Mouse (Mus musculus): ENCODE measurements at regions not wholly inside any gene's neighbourhood (a gene's known extent, or its start where the extent isn't known, plus 50 kb on each side); places are given as distances from the start of the nearest gene placed in this dataset.

- Histone ChIP-seq H3K36me3 (ENCODE audit: control insufficient read depth, insufficient read depth, low read length) (no peaks in the 10 kb centered on the region), H3K79me2 (ENCODE audit: control insufficient read depth, insufficient read depth, low read length) (no peaks in the 10 kb centered on the region), H3K4me1 (ENCODE audit: control insufficient read depth, insufficient read depth, low read length) (no peaks in the 10 kb centered on the region), H3K27ac (replicated peaks; ENCODE audit: insufficient read depth, low read depth, low read length) (no peak overlapping the region), H3K9ac (ENCODE audit: low read depth, low read length) (no peak overlapping the region), H3K27me3 (ENCODE audit: control insufficient read depth, insufficient read depth, low read length) (no peaks in the 10 kb centered on the region), H3K4me3 (ENCODE audit: insufficient read depth, low read depth, low read length) (no peak overlapping the region)
- no peak for DNase-seq (ENCODE audit: extremely low read depth, low read depth, low spot score)
- 92% methylated on average over 2 of the region's 2 CpGs for WGBS
- TF ChIP-seq POLR2A (IDR thresholded peaks at IDR 0.05; ENCODE audit: extremely low read depth, insufficient read depth, low read length) (no peak), CTCF (IDR thresholded peaks at IDR 0.05; ENCODE audit: low read depth, low read length) (no peak)
These were observed 211.0 kb upstream of the Phyhipl start for GRCm38 (mm10) chr10:70866737-70867136.

DNA sequence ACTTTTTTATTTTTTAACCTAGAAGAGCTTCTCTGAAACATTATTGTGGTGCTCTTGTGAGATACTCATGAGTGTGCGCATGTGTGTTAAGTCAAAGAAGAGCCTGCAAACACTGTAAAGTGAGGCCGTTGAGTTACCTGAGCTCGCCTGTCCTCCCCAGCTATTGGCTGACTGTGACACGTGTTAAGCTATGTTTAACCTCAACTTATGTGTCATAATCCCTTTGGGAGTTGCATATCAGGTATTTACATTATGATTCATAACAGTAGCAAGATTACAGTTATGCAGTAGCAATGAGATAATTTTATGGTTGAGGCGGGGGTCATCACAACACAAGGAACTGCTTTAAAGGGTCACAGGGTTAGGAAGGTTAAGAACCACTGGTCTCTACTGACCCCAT, 208.9 kb upstream of the Phyhipl start:
- DNase-seq (ENCODE audit: extremely low read depth, low read depth, low spot score), result no peak
- Histone ChIP-seq H3K36me3 (ENCODE audit: control insufficient read depth, insufficient read depth, low read length) (no peaks in the 10 kb centered on the region), H3K27me3 (ENCODE audit: control insufficient read depth, insufficient read depth, low read length) (no peaks in the 10 kb centered on the region), H3K4me1 (ENCODE audit: control insufficient read depth, insufficient read depth, low read length) (no peaks in the 10 kb centered on the region), H3K27ac (replicated peaks; ENCODE audit: insufficient read depth, low read depth, low read length) (no peak overlapping the region), H3K4me3 (ENCODE audit: insufficient read depth, low read depth, low read length) (no peak overlapping the region), H3K9ac (ENCODE audit: low read depth, low read length) (no peak overlapping the region), H3K79me2 (ENCODE audit: control insufficient read depth, insufficient read depth, low read length) (no peaks in the 10 kb centered on the region)
- WGBS, result 89% methylated on average over 5 of the region's 5 CpGs
- TF ChIP-seq CTCF (IDR thresholded peaks at IDR 0.05; ENCODE audit: low read depth, low read length), result no peak
- TF ChIP-seq POLR2A (IDR thresholded peaks at IDR 0.05; ENCODE audit: extremely low read depth, insufficient read depth, low read length), result no peak

- no peak overlapping the region for H3K9ac ChIP-seq (ENCODE audit: low read depth, low read length)
- 67% methylated on average over 3 of the region's 4 CpGs for WGBS
- no peak overlapping the region for H3K4me3 ChIP-seq (ENCODE audit: insufficient read depth, low read depth, low read length)
- H3K27me3 ChIP-seq (ENCODE audit: control insufficient read depth, insufficient read depth, low read length), result no peaks in the 10 kb centered on the region
- no peaks in the 10 kb centered on the region for H3K36me3 ChIP-seq (ENCODE audit: control insufficient read depth, insufficient read depth, low read length)
- H3K27ac ChIP-seq (replicated peaks; ENCODE audit: insufficient read depth, low read depth, low read length), result no peak overlapping the region
- DNase-seq (ENCODE audit: extremely low read depth, low read depth, low spot score), result no peak
- no peaks in the 10 kb centered on the region for H3K79me2 ChIP-seq (ENCODE audit: control insufficient read depth, insufficient read depth, low read length)
- no peak for TF ChIP-seq POLR2A (IDR thresholded peaks at IDR 0.05; ENCODE audit: extremely low read depth, insufficient read depth, low read length)
- no peak for TF ChIP-seq CTCF (IDR thresholded peaks at IDR 0.05; ENCODE audit: low read depth, low read length)
- no peaks in the 10 kb centered on the region for H3K4me1 ChIP-seq (ENCODE audit: control insufficient read depth, insufficient read depth, low read length)
These were observed 206.2 kb upstream of the Phyhipl start for GRCm38 (mm10) chr10:70862022-70862335.

DNA sequence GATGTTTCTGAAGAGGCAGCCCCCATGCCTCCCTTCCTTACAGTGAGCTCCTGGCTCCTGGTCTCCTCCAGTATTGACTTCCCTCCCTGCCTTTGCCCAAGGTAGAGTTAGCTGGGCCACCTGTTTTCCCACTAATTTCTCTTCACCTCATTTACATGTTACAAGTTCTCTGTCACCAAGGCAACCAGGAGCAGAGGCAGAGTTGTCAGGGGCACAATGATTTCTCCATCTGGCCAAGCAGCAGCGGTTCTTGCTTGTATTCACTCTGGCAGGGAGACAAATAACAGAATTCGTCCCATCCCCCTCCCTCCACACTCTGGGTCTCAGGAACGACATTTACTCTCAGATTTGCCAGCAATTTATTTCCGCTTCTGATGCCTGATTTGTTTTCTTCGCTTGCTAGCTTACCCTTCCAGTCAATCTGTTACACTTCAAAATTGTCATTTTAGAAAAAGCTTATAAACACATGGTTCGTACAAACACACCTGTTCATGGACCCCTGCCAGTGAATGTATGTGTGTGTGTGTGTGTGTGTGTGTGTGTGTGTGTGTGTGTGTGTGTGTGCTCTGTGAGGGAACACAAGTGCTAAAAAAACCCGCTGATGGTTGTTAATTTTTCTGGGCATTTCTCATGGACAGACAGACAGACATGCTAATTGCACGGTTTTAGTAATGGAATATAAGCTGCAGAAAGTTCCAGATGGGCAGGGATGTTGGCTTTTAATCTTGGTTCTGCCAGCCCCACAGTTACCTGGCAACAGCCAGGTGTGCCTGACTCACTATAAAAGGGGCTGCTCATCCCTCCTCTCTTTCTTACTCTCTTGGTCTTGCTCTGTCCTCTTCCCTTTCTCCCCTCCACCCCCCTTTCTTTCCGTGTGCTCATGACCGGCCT, 205.6 kb upstream of the Phyhipl start:
- WGBS, result 54% methylated on average over 10 of the region's 10 CpGs
- TF ChIP-seq CTCF (IDR thresholded peaks at IDR 0.05; ENCODE audit: low read depth, low read length) (no peak), POLR2A (IDR thresholded peaks at IDR 0.05; ENCODE audit: extremely low read depth, insufficient read depth, low read length) (no peak)
- H3K27me3 ChIP-seq (ENCODE audit: control insufficient read depth, insufficient read depth, low read length), result no peaks in the 10 kb centered on the region
- DNase-seq (ENCODE audit: extremely low read depth, low read depth, low spot score), result no peak
- no peaks in the 10 kb centered on the region for H3K36me3 ChIP-seq (ENCODE audit: control insufficient read depth, insufficient read depth, low read length)
- H3K9ac ChIP-seq (ENCODE audit: low read depth, low read length), result no peak overlapping the region
- no peak overlapping the region for H3K4me3 ChIP-seq (ENCODE audit: insufficient read depth, low read depth, low read length)
- H3K79me2 ChIP-seq (ENCODE audit: control insufficient read depth, insufficient read depth, low read length), result no peaks in the 10 kb centered on the region
- no peak overlapping the region for H3K27ac ChIP-seq (replicated peaks; ENCODE audit: insufficient read depth, low read depth, low read length)
- no peaks in the 10 kb centered on the region for H3K4me1 ChIP-seq (ENCODE audit: control insufficient read depth, insufficient read depth, low read length)

DNA sequence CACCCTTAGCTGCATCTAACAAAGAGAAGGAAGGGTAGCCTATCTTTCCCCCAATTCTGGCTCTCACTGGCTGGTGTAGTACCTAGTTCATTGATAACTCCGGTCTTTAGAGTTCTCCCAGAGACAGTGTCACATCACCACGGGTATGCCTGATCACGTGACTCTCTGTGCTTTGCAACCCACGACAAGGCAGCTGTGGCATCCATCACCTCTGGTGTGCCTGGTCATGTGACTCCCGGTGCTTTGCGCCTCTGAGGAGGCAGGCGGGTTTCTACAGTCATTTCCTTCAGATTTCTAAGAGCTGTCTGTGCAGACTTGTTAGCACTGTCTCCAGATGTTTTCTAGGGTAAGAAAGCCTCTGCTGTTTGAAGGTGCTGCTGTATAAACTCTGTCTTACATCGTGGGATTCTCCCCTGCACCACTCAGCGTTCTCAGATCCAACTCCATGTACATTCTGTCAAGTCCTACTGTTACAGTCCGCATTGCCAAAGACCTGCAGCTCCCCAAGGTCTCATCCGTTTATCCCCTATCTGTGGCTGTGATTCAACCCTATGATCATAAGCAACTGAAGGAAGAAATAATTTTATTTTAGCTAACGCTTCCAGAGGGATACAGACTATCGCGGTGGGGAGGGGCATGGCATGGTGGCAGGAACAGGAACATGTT, 201.5 kb upstream of the Phyhipl start:
- Histone ChIP-seq H3K27me3 (ENCODE audit: control insufficient read depth, insufficient read depth, low read length) (no peaks in the 10 kb centered on the region), H3K4me3 (ENCODE audit: insufficient read depth, low read depth, low read length) (no peak overlapping the region), H3K4me1 (ENCODE audit: control insufficient read depth, insufficient read depth, low read length) (no peaks in the 10 kb centered on the region), H3K36me3 (ENCODE audit: control insufficient read depth, insufficient read depth, low read length) (no peaks in the 10 kb centered on the region), H3K9ac (ENCODE audit: low read depth, low read length) (no peak overlapping the region), H3K27ac (replicated peaks; ENCODE audit: insufficient read depth, low read depth, low read length) (no peak overlapping the region), H3K79me2 (ENCODE audit: control insufficient read depth, insufficient read depth, low read length) (no peaks in the 10 kb centered on the region)
- no peak for TF ChIP-seq CTCF (IDR thresholded peaks at IDR 0.05; ENCODE audit: low read depth, low read length)
- no peak for TF ChIP-seq POLR2A (IDR thresholded peaks at IDR 0.05; ENCODE audit: extremely low read depth, insufficient read depth, low read length)
- DNase-seq (ENCODE audit: extremely low read depth, low read depth, low spot score), result no peak
- 71% methylated on average over 14 of the region's 14 CpGs for WGBS

- Histone ChIP-seq H3K79me2 (ENCODE audit: control insufficient read depth, insufficient read depth, low read length) (no peaks in the 10 kb centered on the region), H3K27ac (replicated peaks; ENCODE audit: insufficient read depth, low read depth, low read length) (no peak overlapping the region), H3K9ac (ENCODE audit: low read depth, low read length) (no peak overlapping the region), H3K4me1 (ENCODE audit: control insufficient read depth, insufficient read depth, low read length) (no peaks in the 10 kb centered on the region), H3K27me3 (ENCODE audit: control insufficient read depth, insufficient read depth, low read length) (no peaks in the 10 kb centered on the region), H3K36me3 (ENCODE audit: control insufficient read depth, insufficient read depth, low read length) (no peaks in the 10 kb centered on the region), H3K4me3 (ENCODE audit: insufficient read depth, low read depth, low read length) (no peak overlapping the region)
- DNase-seq (ENCODE audit: extremely low read depth, low read depth, low spot score), result no peak
- 85% methylated on average over 8 of the region's 8 CpGs for WGBS
- TF ChIP-seq CTCF (IDR thresholded peaks at IDR 0.05; ENCODE audit: low read depth, low read length), result no peak
- no peak for TF ChIP-seq POLR2A (IDR thresholded peaks at IDR 0.05; ENCODE audit: extremely low read depth, insufficient read depth, low read length)
These were observed 200.2 kb upstream of the Phyhipl start for GRCm38 (mm10) chr10:70855948-70856347.

Data from liver, adult 2 months (tissue).